Mouse (Mus musculus) cerebellum, adult 2 months (tissue): Measurements from ENCODE around the gene Prox1. TPM values are rescaled to one million over a fixed set of nuclear protein-coding genes. Genes with fewer than 3 reads are reported as not detected.

Experiments used
- DNase-seq, 2 experiments: peaks; one replicate each; pipeline ENCODE4 v3.0.0; 2021
- H3K27ac ChIP-seq: fragments of 200-500 bp; 2 replicates; pipeline ENCODE4 v1.5.1; 2012; ENCODE audit warnings: low read length, control low read depth, inconsistent platforms; ENCODE audit not compliant: insufficient read depth
- H3K27me3 ChIP-seq: fragments of 200-500 bp; 2 replicates; pipeline ENCODE4 v1.6.1; 2012; ENCODE audit warnings: inconsistent platforms, mild to moderate bottlenecking, low read length, moderate library complexity; ENCODE audit not compliant: control insufficient read depth, insufficient read depth
- H3K4me1 ChIP-seq: fragments of 200-500 bp; 2 replicates; pipeline ENCODE4 v1.6.1; 2011; ENCODE audit warnings: low read length; ENCODE audit not compliant: control insufficient read depth, insufficient read depth
- H3K4me3 ChIP-seq: fragments of 200-500 bp; replicated peaks from 2 replicates; pipeline ENCODE3; 2011; ENCODE audit warnings: mild to moderate bottlenecking, low read depth, low read length, control low read depth; ENCODE audit not compliant: insufficient read depth
- CTCF ChIP-seq: fragments of 200-500 bp; IDR thresholded peaks from 2 replicates; pipeline ENCODE4 v1.5.1; 2011; ENCODE audit warnings: low read depth, mild to moderate bottlenecking, control low read depth, low read length, moderate library complexity, borderline replicate concordance; ENCODE audit not compliant: insufficient read depth
- POLR2A ChIP-seq: fragments of 200-500 bp; IDR thresholded peaks from 2 replicates; pipeline ENCODE4 v1.6.1; 2011; ENCODE audit warnings: low read length, control low read depth, borderline replicate concordance; ENCODE audit not compliant: insufficient read depth
- WGBS: fragments of 180-500 bp; shearing (Covaris S2); methylation state at CpG from one replicate; pipeline ENCODE4 v1.1.7; 2018; 5-methylcytosine and 5-hydroxymethylcytosine counted together
- polyA plus RNA-seq: library from polyadenylated mRNA; depleted of rRNA; stranded (reverse); fragments of >200 nt; gene quantifications from 2 replicates; pipeline ENCODE4 v1.2.3, GENCODE M21; 2012

Prox1 gene
- polyA plus RNA-seq, 1 experiment, result 13.7 TPM

GRCm38 (mm10) chr1:190201696-190202095 lies 31.2 kb upstream of the Prox1 start:
- H3K27ac ChIP-seq, result no peak overlapping the region
- no peaks in the 10 kb centered on the region for H3K27me3 ChIP-seq
- H3K4me3 ChIP-seq, result no peak overlapping the region
- no peaks in the 10 kb centered on the region for H3K4me1 ChIP-seq
- 80% methylated on average over 6 of the region's 6 CpGs for WGBS
- TF ChIP-seq CTCF, result no peak
- no peak for DNase-seq

- Histone ChIP-seq H3K4me1 (no peaks in the 10 kb centered on the region), H3K27me3 (no peaks in the 10 kb centered on the region), H3K4me3 (no peak overlapping the region), H3K27ac (no peak overlapping the region)
- DNase-seq, result no peak
- WGBS, result 93% methylated on average over 4 of the region's 4 CpGs
- TF ChIP-seq CTCF, result no peak
- TF ChIP-seq POLR2A, result no peak
These were observed 30.5 kb upstream of the Prox1 start for GRCm38 (mm10) chr1:190200996-190201395.

- Histone ChIP-seq H3K27ac (no peak overlapping the region), H3K4me1 (no peaks in the 10 kb centered on the region)
- WGBS, result 93% methylated on average over 2 of the region's 2 CpGs
These were observed 27.7 kb upstream of the Prox1 start for GRCm38 (mm10) chr1:190198247-190198646.

GRCm38 (mm10) chr1:190192011-190192410 lies 21.5 kb upstream of the Prox1 start:
- Histone ChIP-seq H3K4me1 (no peaks in the 10 kb centered on the region), H3K4me3 (no peak overlapping the region), H3K27ac (no peak overlapping the region), H3K27me3 (no peaks in the 10 kb centered on the region)
- TF ChIP-seq CTCF (no peak), POLR2A (no peak)
- 43% methylated on average over 13 of the region's 13 CpGs for WGBS
- no peak for DNase-seq

More at GRCm38 (mm10) chr1:190198247-190198646, 27.7 kb upstream of the Prox1 start:
- no peaks in the 10 kb centered on the region for H3K27me3 ChIP-seq
- no peak overlapping the region for H3K4me3 ChIP-seq
- TF ChIP-seq CTCF, result no peak
- no peak for TF ChIP-seq POLR2A
- no peak for DNase-seq

- Histone ChIP-seq H3K27me3 (no peaks in the 10 kb centered on the region), H3K4me3 (no peak overlapping the region), H3K27ac (no peak overlapping the region), H3K4me1 (no peaks in the 10 kb centered on the region)
- DNase-seq, result no peak
- 63% methylated on average over 10 of the region's 10 CpGs for WGBS
- TF ChIP-seq POLR2A (no peak), CTCF (no peak)
These were observed 19.9 kb upstream of the Prox1 start for GRCm38 (mm10) chr1:190190231-190190965.

GRCm38 (mm10) chr1:190189125-190189524 lies 18.6 kb upstream of the Prox1 start:
- no peak for TF ChIP-seq CTCF
- no peak for TF ChIP-seq POLR2A
- Histone ChIP-seq H3K27ac (no peak overlapping the region), H3K27me3 (no peaks in the 10 kb centered on the region), H3K4me1 (no peaks in the 10 kb centered on the region), H3K4me3 (no peak overlapping the region)
- no peak for DNase-seq
- 74% methylated on average over 2 of the region's 2 CpGs for WGBS

GRCm38 (mm10) chr1:190186336-190186735 lies 15.8 kb upstream of the Prox1 start:
- no peak for TF ChIP-seq CTCF
- no peak for TF ChIP-seq POLR2A
- DNase-seq, result no peak
- H3K27me3 ChIP-seq, result no peaks in the 10 kb centered on the region
- no peaks in the 10 kb centered on the region for H3K4me1 ChIP-seq
- H3K4me3 ChIP-seq, result no peak overlapping the region
- H3K27ac ChIP-seq, result no peak overlapping the region
- 89% methylated on average over 4 of the region's 4 CpGs for WGBS

- Histone ChIP-seq H3K4me1 (no peaks in the 10 kb centered on the region), H3K27me3 (no peaks in the 10 kb centered on the region), H3K4me3 (no peak overlapping the region), H3K27ac (no peak overlapping the region)
- DNase-seq, result no peak
- TF ChIP-seq POLR2A (no peak), CTCF (no peak)
- 86% methylated on average over 10 of the region's 10 CpGs for WGBS
These were observed 14.8 kb upstream of the Prox1 start for GRCm38 (mm10) chr1:190185284-190185683.
